8 mouse cellular contexts compared by ENCODE assay signal in genomic region chr8:47867067-47867466, GRCm38 (mm10). TPM values are rescaled to one million over a fixed set of nuclear protein-coding genes. Genes with fewer than 3 reads are reported as not detected.
DNase-seq lines count a peak whose midpoint lies in the region; ATAC-seq lines count a peak whose summit lies in the region.

No protein-coding gene starts in this region.

- peak; percentile 100 for ATAC-seq in megakaryocyte, adult 5-6 weeks (ENCODE audit: poor library complexity, severe bottlenecking)

- peak; percentile 56 for DNase-seq in T-cell, adult 2 months (ENCODE audit: low spot score)
- DNase-seq in cerebellum, postnatal 10 days = peak; percentile 93 to 95
- peak; percentile 54 to 89 for DNase-seq in frontal cortex, postnatal 14 days (ENCODE audit: low spot score in 2 of 2)
- peak; percentile 61 for DNase-seq in induced T-regulatory cell, adult 2 months (ENCODE audit: low read depth)
- peak; percentile 92 to 96 for DNase-seq in left cerebral cortex, adult 18-20 months (ENCODE audit: low spot score in 2 of 2)
- peak; percentile 92 to 95 for DNase-seq in right cerebral cortex, adult 2 months (ENCODE audit: low spot score in 2 of 2)
- DNase-seq in urinary bladder, adult 2 months (ENCODE audit: low spot score) = peak; percentile 71

RNA-seq across cellular contexts. Expression of gene Cldn22, which starts 42.8 kb away (rescaled TPM):
- 1 to 10 TPM in 1 of 2 experiments, under 1 TPM in 1; 0.63 to 1.3 TPM for total RNA-seq in left cerebral cortex, adult 18-20 months (2021)
- not detected in 2 replicates for total RNA-seq in megakaryocyte, adult 5-6 weeks (2015)
- not detected in 2 replicates for total RNA-seq in megakaryocyte, adult 5-6 weeks (2017)
- 1.6 and 2.0 TPM in 2 replicates for polyA plus RNA-seq in urinary bladder, adult 2 months (2012; rRNA removed)

RNA-seq across cellular contexts. Expression of gene Cldn24, which starts 45.1 kb away (rescaled TPM):
- not detected for total RNA-seq in left cerebral cortex, adult 18-20 months (2021)
- total RNA-seq in megakaryocyte, adult 5-6 weeks (2015) = not detected in 2 replicates
- not detected in 2 replicates for total RNA-seq in megakaryocyte, adult 5-6 weeks (2017)
- polyA plus RNA-seq in urinary bladder, adult 2 months (2012; rRNA removed) = not detected in 2 replicates

Comparison
In these comparisons a context has a peak if more than half of its experiments do, and no peak if none do; other contexts are left out.
1. Peak in every context shown above with its lines: DNase-seq and ATAC-seq.